Mouse (Mus musculus) bone marrow, adult 2 months (tissue): ENCODE measurements around the gene Lrp3.

Source experiments
- CTCF ChIP-seq: fragments of 200-500 bp; IDR thresholded peaks from 2 replicates; pipeline ENCODE4 v1.5.1; 2011; ENCODE audit warnings: low read length, control low read depth; ENCODE audit not compliant: control insufficient read depth, insufficient read depth
- POLR2A ChIP-seq: fragments of 200-500 bp; IDR thresholded peaks from 2 replicates; pipeline ENCODE4 v1.6.1; 2011; ENCODE audit warnings: low read depth, mild to moderate bottlenecking, control low read depth, low read length, borderline replicate concordance; ENCODE audit not compliant: control insufficient read depth

DNA sequence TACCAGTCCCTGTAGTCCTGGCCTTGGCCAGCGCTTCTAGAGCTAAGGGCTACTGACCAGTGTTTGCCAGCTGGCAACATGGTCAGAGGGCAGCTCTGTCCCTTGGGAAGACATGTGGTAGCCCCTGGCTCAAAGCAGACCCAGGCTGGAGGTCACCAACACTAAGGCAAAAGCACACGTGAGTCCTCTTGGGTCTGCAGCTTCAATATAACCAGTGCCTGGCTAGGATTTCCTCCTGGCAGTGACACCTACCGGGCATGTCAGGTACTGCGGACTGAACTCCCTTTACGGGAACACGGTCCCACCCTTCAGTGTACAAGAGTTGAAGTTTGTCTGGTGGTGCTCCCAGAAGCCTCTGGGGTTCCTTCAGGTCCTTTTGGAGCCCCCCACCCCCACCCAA is 46.0 kb downstream of the Lrp3 start:
- TF ChIP-seq POLR2A (no peak), CTCF (peak; percentile 95)
